Mouse (Mus musculus) forebrain, embryonic 12.5 days (tissue): Measurements from ENCODE around the gene Erbb3. TPM values are rescaled to one million over a fixed set of nuclear protein-coding genes. Genes with fewer than 3 reads are reported as not detected.
A peak's percentile ranks its signal among the peaks of the same experiment; 100 is the strongest.
"Not testable (repeated sequence)": the region's sequence is repeated elsewhere in the genome, so short reads cannot be mapped to it uniquely, and the experiment has no call there.

Source experiments
- ATAC-seq: fragments of 200-750 bp; cut with Nextera tagmentation; 2 replicates; pipeline ENCODE4 v1.8.0; 2017; ENCODE audit warnings: moderate TSS enrichment; ENCODE audit not compliant: low FRiP score
- H3K27ac ChIP-seq: fragments of 300-500 bp; sonication (generic); 2 replicates; pipeline ENCODE4 v1.5.1; 2016; ENCODE audit warnings: mild to moderate bottlenecking
- H3K27me3 ChIP-seq: fragments of 300-500 bp; sonication (generic); 2 replicates; pipeline ENCODE4 v1.6.1; 2016; ENCODE audit warnings: mild to moderate bottlenecking
- H3K36me3 ChIP-seq: fragments of 300-500 bp; sonication (generic); replicated peaks from 2 replicates; pipeline ENCODE4 v1.6.1; 2016; ENCODE audit warnings: mild to moderate bottlenecking
- H3K4me1 ChIP-seq: fragments of 300-500 bp; sonication (generic); 2 replicates; pipeline ENCODE4 v1.6.1; 2016
- H3K4me2 ChIP-seq: fragments of 300-500 bp; sonication (generic); 2 replicates; pipeline ENCODE4 v1.6.1; 2016; ENCODE audit warnings: mild to moderate bottlenecking, moderate library complexity
- H3K4me3 ChIP-seq: fragments of 300-500 bp; sonication (generic); replicated peaks from 2 replicates; pipeline ENCODE4 v1.5.1; 2016; ENCODE audit warnings: mild to moderate bottlenecking
- H3K9ac ChIP-seq: fragments of 300-500 bp; sonication (generic); 2 replicates; pipeline ENCODE4 v1.6.1; 2016; ENCODE audit warnings: mild to moderate bottlenecking
- H3K9me3 ChIP-seq: fragments of 300-500 bp; sonication (generic); 2 replicates; pipeline ENCODE4 v1.6.1; 2016
- WGBS: fragments of 180-500 bp; shearing (Covaris S2); methylation state at CpG from one replicate; pipeline ENCODE4 v1.1.7; 2016; 5-methylcytosine and 5-hydroxymethylcytosine counted together
- polyA plus RNA-seq: library from polyadenylated mRNA; unstranded; fragments of >200 nt; fragmentation: Nextera tagmentation; extraction: Ambion mirVana; gene quantifications from 2 replicates; pipeline ENCODE4 v1.2.1, GENCODE M21; 2016

Erbb3 gene
- polyA plus RNA-seq, 1 experiment from 2014 or later: 2.0 TPM

- Histone ChIP-seq H3K4me2 (no peak overlapping the region), H3K27ac (no peak overlapping the region), H3K4me1 (peaks cover 10% of the 10 kb centered on the region), H3K9me3 (no peaks in the 10 kb centered on the region), H3K9ac (no peak overlapping the region), H3K36me3 (peaks cover 29% of the 10 kb centered on the region), H3K4me3 (no peak overlapping the region), H3K27me3 (0 out of 2 replicates have a peak, but pooled peaks cover under 1% of the 10 kb centered on the region)
- WGBS: 76% methylated on average over 4 of the region's 4 CpGs
- ATAC-seq: no peak
Observed at GRCm38 (mm10) chr10:128622702-128623101, 33.2 kb upstream of the Erbb3 start.

GRCm38 (mm10) chr10:128621986-128622520, 32.6 kb upstream of the Erbb3 start:
- Histone ChIP-seq H3K27ac (no peak overlapping the region), H3K9me3 (no peaks in the 10 kb centered on the region), H3K36me3 (peaks cover 29% of the 10 kb centered on the region), H3K9ac (no peak overlapping the region), H3K4me1 (peaks cover 10% of the 10 kb centered on the region), H3K4me3 (no peak overlapping the region), H3K27me3 (no peaks in the 10 kb centered on the region), H3K4me2 (no peak overlapping the region)
- 73% methylated on average over 3 of the region's 3 CpGs for WGBS
- no peak for ATAC-seq

GRCm38 (mm10) chr10:128620241-128620640, 30.8 kb upstream of the Erbb3 start:
- H3K4me2 ChIP-seq: no peak overlapping the region
- ATAC-seq: no peak
- H3K27ac ChIP-seq: no peak overlapping the region
- peaks cover 27% of the 10 kb centered on the region for H3K36me3 ChIP-seq
- no peaks in the 10 kb centered on the region for H3K27me3 ChIP-seq
- no peak overlapping the region for H3K4me3 ChIP-seq
- H3K9me3 ChIP-seq: no peaks in the 10 kb centered on the region
- peaks cover 6% of the 10 kb centered on the region for H3K4me1 ChIP-seq
- H3K9ac ChIP-seq: no peak overlapping the region

GRCm38 (mm10) chr10:128619148-128619547, 29.7 kb upstream of the Erbb3 start:
- not testable (repeated sequence) for H3K4me1 ChIP-seq, H3K27me3 ChIP-seq, ATAC-seq, H3K9me3 ChIP-seq, H3K4me3 ChIP-seq, H3K27ac ChIP-seq, H3K4me2 ChIP-seq, H3K9ac ChIP-seq
- WGBS: 89% methylated on average over 5 of the region's 5 CpGs
- H3K36me3 ChIP-seq: peaks cover 16% of the 10 kb centered on the region

GRCm38 (mm10) chr10:128618570-128618969, 29.1 kb upstream of the Erbb3 start:
- WGBS: 86% methylated on average over 1 of the region's 1 CpGs
- Histone ChIP-seq H3K9me3 (no peaks in the 10 kb centered on the region), H3K4me1 (no peaks in the 10 kb centered on the region), H3K27ac (no peak overlapping the region), H3K9ac (no peak overlapping the region), H3K36me3 (peaks cover 11% of the 10 kb centered on the region), H3K4me3 (no peak overlapping the region), H3K4me2 (no peak overlapping the region), H3K27me3 (no peaks in the 10 kb centered on the region)
- ATAC-seq: no peak

- 87% methylated on average over 6 of the region's 7 CpGs for WGBS
- not testable (repeated sequence) for H3K4me2 ChIP-seq, H3K9me3 ChIP-seq, H3K9ac ChIP-seq, H3K27me3 ChIP-seq, H3K4me1 ChIP-seq, H3K36me3 ChIP-seq, H3K4me3 ChIP-seq, H3K27ac ChIP-seq, ATAC-seq
Observed at GRCm38 (mm10) chr10:128615798-128616448, 26.5 kb upstream of the Erbb3 start.

- Histone ChIP-seq H3K27me3 (no peaks in the 10 kb centered on the region), H3K9me3 (no peaks in the 10 kb centered on the region), H3K4me3 (no peak overlapping the region), H3K4me1 (no peaks in the 10 kb centered on the region), H3K9ac (no peak overlapping the region), H3K36me3 (no peaks in the 10 kb centered on the region), H3K4me2 (no peak overlapping the region), H3K27ac (no peak overlapping the region)
- ATAC-seq: no peak
- WGBS: 57% methylated on average over 3 of the region's 3 CpGs
Observed at GRCm38 (mm10) chr10:128614934-128615333, 25.5 kb upstream of the Erbb3 start.

- not testable (repeated sequence) for H3K27me3 ChIP-seq, ATAC-seq, H3K4me2 ChIP-seq, H3K27ac ChIP-seq, H3K9ac ChIP-seq, H3K4me3 ChIP-seq, H3K36me3 ChIP-seq, H3K9me3 ChIP-seq, H3K4me1 ChIP-seq
- 66% methylated on average over 4 of the region's 4 CpGs for WGBS
Observed at GRCm38 (mm10) chr10:128613820-128614219, 24.4 kb upstream of the Erbb3 start.

- H3K36me3 ChIP-seq: no peaks in the 10 kb centered on the region
- WGBS: 43% methylated on average over 6 of the region's 6 CpGs
- no peaks in the 10 kb centered on the region for H3K27me3 ChIP-seq
- ATAC-seq: no peak
- H3K4me3 ChIP-seq: no peak overlapping the region
- H3K4me2 ChIP-seq: peak overlapping the region; percentile 38
- no peak overlapping the region for H3K27ac ChIP-seq
- H3K9me3 ChIP-seq: no peaks in the 10 kb centered on the region
- no peaks in the 10 kb centered on the region for H3K4me1 ChIP-seq
- H3K9ac ChIP-seq: no peak overlapping the region
Observed at GRCm38 (mm10) chr10:128613154-128613440, 23.6 kb upstream of the Erbb3 start.

- Histone ChIP-seq H3K4me2 (peak overlapping the region; percentile 38), H3K27ac (no peak overlapping the region), H3K27me3 (no peaks in the 10 kb centered on the region), H3K36me3 (no peaks in the 10 kb centered on the region), H3K9ac (no peak overlapping the region), H3K9me3 (no peaks in the 10 kb centered on the region), H3K4me3 (no peak overlapping the region), H3K4me1 (no peaks in the 10 kb centered on the region)
- ATAC-seq: no peak
- WGBS: 16% methylated on average over 16 of the region's 16 CpGs
Observed at GRCm38 (mm10) chr10:128612433-128613153, 23.1 kb upstream of the Erbb3 start.

GRCm38 (mm10) chr10:128606483-128606882, 17.0 kb upstream of the Erbb3 start:
- no peaks in the 10 kb centered on the region for H3K36me3 ChIP-seq
- H3K4me2 ChIP-seq: no peak overlapping the region
- H3K4me1 ChIP-seq: no peaks in the 10 kb centered on the region
- whole genome bisulfite sequencing: 39% methylated on average over 2 of the region's 2 CpGs
- H3K27ac ChIP-seq: no peak overlapping the region
- H3K9me3 ChIP-seq: no peaks in the 10 kb centered on the region
- H3K27me3 ChIP-seq: no peaks in the 10 kb centered on the region
- no peak overlapping the region for H3K9ac ChIP-seq
- ATAC-seq: no peak
- no peak overlapping the region for H3K4me3 ChIP-seq

GRCm38 (mm10) chr10:128602470-128603128, 13.1 kb upstream of the Erbb3 start:
- no peak overlapping the region for H3K4me3 ChIP-seq
- WGBS: 92% methylated on average over 4 of the region's 4 CpGs
- H3K4me2 ChIP-seq: no peak overlapping the region
- H3K9me3 ChIP-seq: no peaks in the 10 kb centered on the region
- no peak overlapping the region for H3K27ac ChIP-seq
- H3K9ac ChIP-seq: no peak overlapping the region
- no peaks in the 10 kb centered on the region for H3K4me1 ChIP-seq
- H3K36me3 ChIP-seq: no peaks in the 10 kb centered on the region
- no peak for ATAC-seq
- no peaks in the 10 kb centered on the region for H3K27me3 ChIP-seq
